Mouse (Mus musculus) erythroblast, adult 5-6 weeks (primary cell): Measurements from ENCODE around the gene Cdc45. TPM values are rescaled to one million over a fixed set of nuclear protein-coding genes. Genes with fewer than 3 reads are reported as not detected.

Source experiments
- ATAC-seq: replicated peaks from 2 replicates; pipeline ENCODE4 v1.8.0; 2016; ENCODE audit warnings: moderate number of reproducible peaks, mild to moderate bottlenecking, moderate TSS enrichment, inconsistent platforms; ENCODE audit not compliant: poor library complexity, low FRiP score, severe bottlenecking
- total RNA-seq, 2 experiments: library from RNA; stranded (forward) in 1 of 2; stranded (reverse) in 1 of 2; fragments of 150-400 nt in 1 of 2; fragments of 200-764, 138-1000 nt in 1 of 2; gene quantifications; 2 replicates each; pipeline versions ENCODE4 v1.2.3 to v1.2.4; 2015 to 2017; ENCODE audit warnings: low replicate concordance in 2 of 2

Gene Cdc45
- total RNA-seq, 2 experiments from 2014 or later = 21.7 to 28.5 TPM

DNA sequence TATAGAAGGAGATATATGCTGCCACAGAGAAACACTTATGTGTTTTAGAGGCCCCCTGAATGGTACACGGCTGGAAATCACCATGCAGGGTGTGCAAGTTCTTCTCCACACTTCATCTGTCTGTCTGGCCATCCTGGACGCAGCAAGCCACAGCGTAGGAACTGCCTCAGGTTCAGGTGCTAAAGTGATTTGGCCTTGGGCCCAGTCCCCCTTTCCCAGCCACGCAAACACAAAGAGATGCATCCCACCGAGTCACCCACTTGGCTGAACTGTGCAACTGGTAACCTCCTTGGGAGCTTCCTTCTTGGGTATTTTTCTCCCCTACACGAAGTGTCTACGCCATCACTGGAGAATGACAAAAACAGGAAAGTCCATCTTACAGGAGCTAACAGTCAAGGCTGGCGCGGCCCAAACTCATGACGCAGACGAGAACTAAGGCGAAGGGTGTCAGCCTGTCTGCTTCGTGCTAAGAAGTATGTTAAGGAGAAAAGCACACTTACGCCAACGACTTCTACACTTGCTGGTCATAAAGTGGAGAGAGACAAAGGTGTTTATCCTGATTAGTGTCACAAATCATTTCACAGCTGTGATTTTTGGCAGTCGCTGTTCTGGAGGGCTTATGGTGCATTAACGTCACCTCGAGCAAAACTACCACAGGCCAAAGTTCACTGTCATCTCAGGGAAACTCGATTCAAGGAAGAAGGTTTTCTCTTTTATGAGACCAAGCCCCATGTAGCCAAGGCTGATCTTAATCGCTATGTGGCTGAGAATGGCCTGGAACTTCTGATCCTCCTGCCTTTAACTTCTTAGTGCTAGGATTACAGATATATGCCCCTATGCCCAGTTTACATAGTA, 65.3 kb downstream of the Cdc45 start:
- ATAC-seq = no peak

DNA sequence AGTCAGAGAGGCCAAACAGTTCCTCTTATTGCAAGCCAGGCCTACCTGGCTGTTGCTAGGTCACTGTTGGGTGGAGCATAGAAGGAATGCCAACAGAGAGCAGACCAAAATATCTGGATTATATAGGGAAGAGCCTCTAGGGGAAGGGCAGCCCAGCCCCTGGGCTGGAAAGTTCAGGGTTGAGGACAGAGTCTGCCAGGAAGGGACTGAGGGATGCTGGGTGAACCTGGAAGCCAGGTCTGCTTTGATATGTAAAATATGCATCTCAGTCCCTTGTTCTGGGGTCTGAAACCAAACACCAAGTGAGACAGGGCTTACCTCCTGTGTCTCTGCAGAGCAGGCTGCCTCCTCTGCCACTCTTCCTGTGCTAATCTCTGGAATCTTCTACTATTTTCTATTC, 73.5 kb downstream of the Cdc45 start:
- ATAC-seq = no peak

DNA sequence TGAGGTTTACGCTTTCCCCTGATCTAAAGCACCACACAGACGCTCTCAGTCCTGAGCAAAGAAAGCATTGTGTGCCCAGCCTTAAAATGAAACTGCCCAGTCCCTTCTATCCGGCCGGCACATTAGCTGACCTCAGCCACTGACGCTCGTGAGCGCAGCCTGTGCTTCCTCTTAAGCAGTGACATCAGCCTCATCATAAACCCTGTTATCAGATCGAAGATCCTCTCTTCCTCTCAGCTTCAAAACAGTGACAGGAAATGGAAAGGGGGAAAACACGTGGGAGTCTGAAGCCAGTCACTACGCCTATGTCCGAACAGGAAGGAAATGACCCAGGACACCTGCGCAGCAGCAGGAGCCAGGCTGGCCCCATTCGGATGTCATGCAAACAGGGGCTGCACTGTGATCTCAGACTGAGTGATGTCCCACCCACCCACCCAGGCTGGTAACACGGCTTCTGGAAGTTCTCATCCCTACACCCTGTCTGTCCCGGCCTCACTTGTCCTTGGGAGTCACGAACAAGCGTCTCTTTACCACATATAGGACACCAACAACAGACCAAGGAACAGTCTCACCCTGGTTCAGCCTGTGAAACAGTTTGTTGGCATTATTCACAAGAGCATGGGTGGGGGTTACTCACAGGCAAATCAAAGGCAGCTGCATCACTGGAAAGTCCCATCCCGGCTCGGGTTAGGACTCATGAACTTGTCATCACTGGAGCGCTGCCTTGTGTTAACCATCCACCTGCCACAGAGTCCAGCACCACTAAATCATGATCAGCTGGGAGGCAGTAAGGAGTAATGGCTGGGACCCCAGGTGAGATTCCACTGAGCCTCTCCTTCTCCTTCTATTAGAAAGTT, 78.5 kb downstream of the Cdc45 start:
- no peak for ATAC-seq

- no peak for ATAC-seq
Observed at GRCm38 (mm10) chr16:18730640-18731039, 81.1 kb downstream of the Cdc45 start.

Other genes starting within 250 kb of the Cdc45 start
- gene Tbx1, start 221.3 kb downstream of the Cdc45 start, total RNA-seq (2015; ENCODE audit: low replicate concordance) = not detected in 2 replicates
- not detected in 2 replicates for gene Tbx1, start 221.3 kb downstream of the Cdc45 start, total RNA-seq (2017; ENCODE audit: low replicate concordance)
- 3.7 TPM in 1 of 2 replicates, not detected in the other for gene Gp1bb, start 189.6 kb downstream of the Cdc45 start, total RNA-seq (2015; ENCODE audit: low replicate concordance)
- 0.56 and 0.94 TPM in 2 replicates for gene Gp1bb, start 189.6 kb downstream of the Cdc45 start, total RNA-seq (2017; ENCODE audit: low replicate concordance)
- gene Gm49601, start 185.6 kb downstream of the Cdc45 start, total RNA-seq (2015; ENCODE audit: low replicate concordance) = not detected in 2 replicates
- 0.85 TPM in 1 of 2 replicates, not detected in the other for gene Gm49601, start 185.6 kb downstream of the Cdc45 start, total RNA-seq (2017; ENCODE audit: low replicate concordance)
- gene Sept5, start 182.0 kb downstream of the Cdc45 start, total RNA-seq (2015; ENCODE audit: low replicate concordance) = 13.4 and 19.4 TPM in 2 replicates
- 11.7 and 15.2 TPM in 2 replicates for gene Sept5, start 182.0 kb downstream of the Cdc45 start, total RNA-seq (2017; ENCODE audit: low replicate concordance)
- not detected in 2 replicates for gene Cldn5, start 35.1 kb downstream of the Cdc45 start, total RNA-seq (2015; ENCODE audit: low replicate concordance)
- gene Cldn5, start 35.1 kb downstream of the Cdc45 start, total RNA-seq (2017; ENCODE audit: low replicate concordance) = not detected in 2 replicates
- 26.1 and 27.3 TPM in 2 replicates for gene Ufd1, start 208 bp downstream of the Cdc45 start, total RNA-seq (2015; ENCODE audit: low replicate concordance)
- gene Ufd1, start 208 bp downstream of the Cdc45 start, total RNA-seq (2017; ENCODE audit: low replicate concordance) = 32.5 and 54.9 TPM in 2 replicates
- 12.7 and 14.0 TPM in 2 replicates for gene 2510002D24Rik, start 24.6 kb upstream of the Cdc45 start, total RNA-seq (2015; ENCODE audit: low replicate concordance)
- gene 2510002D24Rik, start 24.6 kb upstream of the Cdc45 start, total RNA-seq (2017; ENCODE audit: low replicate concordance) = 6.3 and 10.9 TPM in 2 replicates
- gene Gm28539, start 24.6 kb upstream of the Cdc45 start, total RNA-seq (2015; ENCODE audit: low replicate concordance) = not detected in 2 replicates
- gene Gm28539, start 24.6 kb upstream of the Cdc45 start, total RNA-seq (2017; ENCODE audit: low replicate concordance) = 2.9 TPM in 1 of 2 replicates, not detected in the other
- 5.4 and 39.7 TPM in 2 replicates for gene Mrpl40, start 64.9 kb upstream of the Cdc45 start, total RNA-seq (2015; ENCODE audit: low replicate concordance)
- gene Mrpl40, start 64.9 kb upstream of the Cdc45 start, total RNA-seq (2017; ENCODE audit: low replicate concordance) = 25.6 and 26.8 TPM in 2 replicates
- 19.2 and 20.4 TPM in 2 replicates for gene Hira, start 65.0 kb upstream of the Cdc45 start, total RNA-seq (2015; ENCODE audit: low replicate concordance)
- gene Hira, start 65.0 kb upstream of the Cdc45 start, total RNA-seq (2017; ENCODE audit: low replicate concordance) = 13.9 and 24.5 TPM in 2 replicates